Mouse (Mus musculus): ENCODE measurements around the gene Adamts18. TPM values are rescaled to one million over a fixed set of nuclear protein-coding genes. Genes with fewer than 3 reads are reported as not detected.

Gene Adamts18
- polyA plus RNA-seq, 1 experiment from 2014 or later = 3.6 TPM

- Histone ChIP-seq H3K27me3 (ENCODE audit: control insufficient read depth, insufficient read depth, low read length) (no peaks in the 10 kb centered on the region), H3K9me3 (ENCODE audit: control insufficient read depth, low read length) (no peaks in the 10 kb centered on the region), H3K36me3 (ENCODE audit: control insufficient read depth, insufficient read depth, low read length) (no peaks in the 10 kb centered on the region), H3K4me1 (ENCODE audit: control insufficient read depth, insufficient read depth, low read length) (no peaks in the 10 kb centered on the region), H3K4me2 (ENCODE audit: low read depth, severe bottlenecking) (no peak overlapping the region), H3K9ac (ENCODE audit: low read length) (no peak overlapping the region), H3K4me3 (ENCODE audit: low read depth, low read length) (no peak overlapping the region), H3K27ac (replicated peaks; ENCODE audit: low read depth, low read length) (no peak overlapping the region)
- WGBS = 85% methylated on average over 12 of the region's 12 CpGs
- ATAC-seq (ENCODE audit: insufficient number of reproducible peaks, low FRiP score, low TSS enrichment, low read depth) (no peak), DNase-seq (ENCODE audit: low spot score) (no peak)
Observed at GRCm38 (mm10) chr8:113873446-113874120, 25.0 kb upstream of the Adamts18 start.

- 90% methylated on average over 6 of the region's 6 CpGs for WGBS
- Histone ChIP-seq H3K36me3 (ENCODE audit: control insufficient read depth, insufficient read depth, low read length) (no peaks in the 10 kb centered on the region), H3K4me3 (ENCODE audit: low read depth, low read length) (no peak overlapping the region), H3K4me1 (ENCODE audit: control insufficient read depth, insufficient read depth, low read length) (no peaks in the 10 kb centered on the region), H3K4me2 (ENCODE audit: low read depth, severe bottlenecking) (no peak overlapping the region), H3K27ac (replicated peaks; ENCODE audit: low read depth, low read length) (no peak overlapping the region), H3K9me3 (ENCODE audit: control insufficient read depth, low read length) (no peaks in the 10 kb centered on the region), H3K27me3 (ENCODE audit: control insufficient read depth, insufficient read depth, low read length) (no peaks in the 10 kb centered on the region), H3K9ac (ENCODE audit: low read length) (no peak overlapping the region)
- no peak for DNase-seq (ENCODE audit: low spot score)
- ATAC-seq (ENCODE audit: insufficient number of reproducible peaks, low FRiP score, low TSS enrichment, low read depth) = no peak
Observed at GRCm38 (mm10) chr8:113872436-113872835, 23.9 kb upstream of the Adamts18 start.

DNA sequence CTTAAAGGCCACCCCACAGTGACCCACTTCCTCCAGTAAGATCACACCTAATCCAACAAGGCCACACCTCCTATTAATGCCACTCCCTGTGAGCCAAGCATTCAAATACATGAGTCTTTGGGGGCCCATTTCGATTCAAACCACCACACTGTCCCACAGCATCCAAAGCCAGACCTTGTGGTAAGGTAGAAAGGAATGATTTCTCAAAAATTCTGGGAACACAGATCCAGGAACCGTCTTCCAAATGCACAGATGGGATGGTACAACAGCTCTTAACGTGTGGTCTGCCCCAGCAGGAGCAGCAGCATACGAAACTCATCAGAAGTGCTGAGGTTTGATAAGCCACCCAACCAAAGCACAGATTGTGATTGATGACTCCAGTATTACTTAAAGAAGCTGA is 18.0 kb upstream of the Adamts18 start:
- ATAC-seq (ENCODE audit: insufficient number of reproducible peaks, low FRiP score, low TSS enrichment, low read depth) = no peak
- WGBS = 88% methylated on average over 4 of the region's 4 CpGs
- no peak overlapping the region for H3K9ac ChIP-seq (ENCODE audit: low read length)
- no peak overlapping the region for H3K27ac ChIP-seq (replicated peaks; ENCODE audit: low read depth, low read length)
- H3K4me2 ChIP-seq (ENCODE audit: low read depth, severe bottlenecking) = no peak overlapping the region
- H3K4me1 ChIP-seq (ENCODE audit: control insufficient read depth, insufficient read depth, low read length) = no peaks in the 10 kb centered on the region
- DNase-seq (ENCODE audit: low spot score) = no peak
- peaks cover 3% of the 10 kb centered on the region; the same call in 1 of the 2 replicates for H3K9me3 ChIP-seq (ENCODE audit: control insufficient read depth, low read length)
- H3K27me3 ChIP-seq (ENCODE audit: control insufficient read depth, insufficient read depth, low read length) = no peaks in the 10 kb centered on the region
- no peaks in the 10 kb centered on the region for H3K36me3 ChIP-seq (ENCODE audit: control insufficient read depth, insufficient read depth, low read length)
- no peak overlapping the region for H3K4me3 ChIP-seq (ENCODE audit: low read depth, low read length)

GRCm38 (mm10) chr8:113865326-113866093 is 17.0 kb upstream of the Adamts18 start:
- Histone ChIP-seq H3K4me1 (ENCODE audit: control insufficient read depth, insufficient read depth, low read length) (no peaks in the 10 kb centered on the region), H3K4me3 (ENCODE audit: low read depth, low read length) (no peak overlapping the region), H3K9me3 (ENCODE audit: control insufficient read depth, low read length) (peaks cover 3% of the 10 kb centered on the region; the same call in 1 of the 2 replicates), H3K27me3 (ENCODE audit: control insufficient read depth, insufficient read depth, low read length) (no peaks in the 10 kb centered on the region), H3K4me2 (ENCODE audit: low read depth, severe bottlenecking) (no peak overlapping the region), H3K36me3 (ENCODE audit: control insufficient read depth, insufficient read depth, low read length) (no peaks in the 10 kb centered on the region), H3K27ac (replicated peaks; ENCODE audit: low read depth, low read length) (no peak overlapping the region), H3K9ac (ENCODE audit: low read length) (no peak overlapping the region)
- DNase-seq (ENCODE audit: low spot score) (no peak), ATAC-seq (ENCODE audit: insufficient number of reproducible peaks, low FRiP score, low TSS enrichment, low read depth) (no peak)
- WGBS = 77% methylated on average over 13 of the region's 13 CpGs

DNA sequence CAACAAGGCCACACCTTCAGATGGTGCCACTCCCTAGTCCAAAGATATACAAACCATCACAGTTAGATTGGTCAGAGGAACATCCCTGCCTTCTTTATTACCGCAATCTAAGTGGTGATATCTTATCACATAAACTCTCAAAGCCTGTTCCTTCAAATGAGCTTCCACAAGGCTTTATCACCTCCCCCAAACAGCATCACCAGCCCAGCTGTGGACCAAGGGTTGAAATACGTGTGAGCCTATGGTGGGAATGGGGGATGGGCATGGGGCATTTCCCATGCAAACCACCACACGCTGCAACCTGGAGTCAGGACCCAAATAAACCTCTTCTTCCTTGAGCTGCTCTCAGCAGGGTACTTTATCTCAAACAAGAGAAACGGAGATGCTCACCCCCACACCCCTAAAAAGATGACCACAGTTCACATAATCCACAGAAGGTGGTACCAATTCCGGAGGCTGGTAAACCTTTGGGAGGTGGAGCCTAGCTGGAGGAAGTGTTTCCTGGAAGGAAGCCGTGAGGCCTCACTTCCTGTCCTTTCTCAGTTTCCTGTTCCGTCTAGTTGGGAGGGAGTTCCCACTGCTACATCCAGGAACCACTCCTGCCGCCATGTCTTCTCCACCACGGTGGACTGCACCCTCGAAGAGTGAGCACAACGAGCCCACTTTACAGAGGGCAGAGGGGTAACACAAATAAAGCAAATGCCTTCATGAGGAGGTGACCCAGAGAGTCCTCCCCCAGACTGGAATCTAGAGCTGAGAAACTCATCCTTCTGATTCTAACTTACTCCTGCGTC is 11.5 kb upstream of the Adamts18 start:
- no peak overlapping the region for H3K9ac ChIP-seq (ENCODE audit: low read length)
- H3K4me3 ChIP-seq (ENCODE audit: low read depth, low read length) = no peak overlapping the region
- no peaks in the 10 kb centered on the region for H3K4me1 ChIP-seq (ENCODE audit: control insufficient read depth, insufficient read depth, low read length)
- no peak overlapping the region for H3K27ac ChIP-seq (replicated peaks; ENCODE audit: low read depth, low read length)
- H3K4me2 ChIP-seq (ENCODE audit: low read depth, severe bottlenecking) = no peak overlapping the region
- H3K9me3 ChIP-seq (ENCODE audit: control insufficient read depth, low read length) = peaks cover 3% of the 10 kb centered on the region; the same call in 1 of the 2 replicates
- ATAC-seq (ENCODE audit: insufficient number of reproducible peaks, low FRiP score, low TSS enrichment, low read depth) (no peak), DNase-seq (ENCODE audit: low spot score) (no peak)
- H3K27me3 ChIP-seq (ENCODE audit: control insufficient read depth, insufficient read depth, low read length) = no peaks in the 10 kb centered on the region
- WGBS = 91% methylated on average over 12 of the region's 12 CpGs
- no peaks in the 10 kb centered on the region for H3K36me3 ChIP-seq (ENCODE audit: control insufficient read depth, insufficient read depth, low read length)

GRCm38 (mm10) chr8:113858801-113859200 is 10.3 kb upstream of the Adamts18 start:
- no peak for ATAC-seq (ENCODE audit: insufficient number of reproducible peaks, low FRiP score, low TSS enrichment, low read depth)
- no peak overlapping the region for H3K4me2 ChIP-seq (ENCODE audit: low read depth, severe bottlenecking)
- no peak for DNase-seq (ENCODE audit: low spot score)
- WGBS = 41% methylated on average over 7 of the region's 7 CpGs
- H3K9ac ChIP-seq (ENCODE audit: low read length) = no peak overlapping the region
- no peaks in the 10 kb centered on the region for H3K36me3 ChIP-seq (ENCODE audit: control insufficient read depth, insufficient read depth, low read length)
- no peaks in the 10 kb centered on the region for H3K27me3 ChIP-seq (ENCODE audit: control insufficient read depth, insufficient read depth, low read length)
- H3K4me3 ChIP-seq (ENCODE audit: low read depth, low read length) = no peak overlapping the region
- no peaks in the 10 kb centered on the region for H3K9me3 ChIP-seq (ENCODE audit: control insufficient read depth, low read length)
- H3K27ac ChIP-seq (replicated peaks; ENCODE audit: low read depth, low read length) = no peak overlapping the region
- no peaks in the 10 kb centered on the region for H3K4me1 ChIP-seq (ENCODE audit: control insufficient read depth, insufficient read depth, low read length)

DNA sequence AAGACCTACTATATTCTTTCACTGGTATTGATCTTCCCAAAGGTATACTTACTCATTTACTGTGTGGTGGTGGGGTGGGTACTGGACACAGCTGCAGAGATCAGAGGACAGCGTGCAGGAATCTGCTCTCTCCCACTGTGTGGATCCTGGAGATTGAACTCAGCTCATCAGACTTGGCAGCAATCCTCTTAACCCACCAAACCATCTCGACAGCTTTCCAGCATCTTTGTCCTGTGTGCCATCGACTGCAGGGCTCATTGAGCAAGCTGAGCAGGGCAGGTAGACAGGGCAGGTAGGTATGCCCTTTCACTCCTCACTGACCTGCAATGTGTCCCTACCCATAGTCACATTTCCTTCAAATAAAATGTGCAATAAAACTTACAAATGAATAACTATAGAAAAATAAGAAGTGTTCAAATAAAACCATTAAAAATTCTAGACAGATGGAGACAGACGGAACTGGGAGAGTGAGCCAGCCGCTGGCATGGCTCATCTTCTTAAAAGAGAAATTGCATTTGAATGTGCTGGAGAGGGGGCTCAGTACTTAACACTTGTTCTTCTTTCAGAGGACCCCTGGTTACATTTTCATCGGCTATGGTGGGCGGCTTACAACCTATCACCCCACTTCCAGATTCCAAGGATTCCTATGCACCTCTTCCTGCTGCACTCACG is 6.2 kb upstream of the Adamts18 start:
- Histone ChIP-seq H3K9ac (ENCODE audit: low read length) (no peak overlapping the region), H3K4me2 (ENCODE audit: low read depth, severe bottlenecking) (no peak overlapping the region), H3K4me1 (ENCODE audit: control insufficient read depth, insufficient read depth, low read length) (peaks cover 3% of the 10 kb centered on the region; the same call in 1 of the 2 replicates), H3K36me3 (ENCODE audit: control insufficient read depth, insufficient read depth, low read length) (no peaks in the 10 kb centered on the region), H3K4me3 (ENCODE audit: low read depth, low read length) (no peak overlapping the region), H3K9me3 (ENCODE audit: control insufficient read depth, low read length) (no peaks in the 10 kb centered on the region), H3K27me3 (ENCODE audit: control insufficient read depth, insufficient read depth, low read length) (peaks cover 6% of the 10 kb centered on the region), H3K27ac (replicated peaks; ENCODE audit: low read depth, low read length) (no peak overlapping the region)
- DNase-seq (ENCODE audit: low spot score) (no peak), ATAC-seq (ENCODE audit: insufficient number of reproducible peaks, low FRiP score, low TSS enrichment, low read depth) (no peak)
- WGBS = 89% methylated on average over 8 of the region's 8 CpGs

DNA sequence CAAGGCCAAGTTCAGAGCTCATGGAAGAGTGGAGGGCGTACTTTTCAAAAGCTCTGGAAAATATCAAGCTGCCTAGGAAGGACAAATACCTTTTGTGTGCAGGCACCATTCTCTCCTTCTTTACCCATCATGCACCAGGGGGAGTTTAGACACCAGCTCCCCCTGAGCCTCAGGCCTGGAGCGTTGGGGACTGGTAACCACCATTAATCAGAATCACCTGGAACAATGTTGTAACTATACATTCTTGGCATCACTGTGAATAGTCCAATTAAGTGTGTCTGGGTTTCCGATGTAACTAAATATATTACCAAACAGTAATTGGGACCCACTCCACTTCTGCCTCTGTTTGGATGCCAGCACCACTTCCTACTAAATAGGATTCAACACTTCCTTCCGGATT is 5.2 kb upstream of the Adamts18 start:
- WGBS = 42% methylated on average over 4 of the region's 4 CpGs
- peaks cover 16% of the 10 kb centered on the region for H3K27me3 ChIP-seq (ENCODE audit: control insufficient read depth, insufficient read depth, low read length)
- H3K4me1 ChIP-seq (ENCODE audit: control insufficient read depth, insufficient read depth, low read length) = peaks cover 3% of the 10 kb centered on the region; the same call in 1 of the 2 replicates
- no peak overlapping the region for H3K4me2 ChIP-seq (ENCODE audit: low read depth, severe bottlenecking)
- DNase-seq (ENCODE audit: low spot score) = no peak
- no peak overlapping the region for H3K27ac ChIP-seq (replicated peaks; ENCODE audit: low read depth, low read length)
- no peak overlapping the region for H3K9ac ChIP-seq (ENCODE audit: low read length)
- no peaks in the 10 kb centered on the region for H3K36me3 ChIP-seq (ENCODE audit: control insufficient read depth, insufficient read depth, low read length)
- no peak overlapping the region for H3K4me3 ChIP-seq (ENCODE audit: low read depth, low read length)
- ATAC-seq (ENCODE audit: insufficient number of reproducible peaks, low FRiP score, low TSS enrichment, low read depth) = no peak
- no peaks in the 10 kb centered on the region for H3K9me3 ChIP-seq (ENCODE audit: control insufficient read depth, low read length)
